9 mouse cellular contexts compared by ENCODE assay signal in the genomic region with DNA sequence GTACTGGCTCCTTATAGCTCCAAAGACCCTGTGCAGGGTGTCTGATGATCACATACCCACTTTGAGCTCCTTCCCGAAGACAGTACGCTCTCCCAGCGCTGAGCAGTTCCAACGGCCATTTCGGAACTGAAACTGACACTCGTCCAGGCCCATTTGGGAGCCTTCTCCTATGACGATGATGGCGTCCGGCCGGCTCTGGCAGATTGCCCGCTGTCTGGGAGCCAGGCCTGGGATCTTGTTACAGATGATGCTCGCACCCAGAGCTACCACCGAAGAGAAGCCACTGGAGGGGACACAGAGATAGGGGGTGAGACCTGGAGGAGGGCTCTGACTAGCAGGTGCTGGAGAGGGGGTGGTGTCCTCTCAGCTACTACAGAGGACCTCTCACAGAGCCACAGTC. TPM values are rescaled to one million over a fixed set of nuclear protein-coding genes. Genes with fewer than 3 reads are reported as not detected.
DNase-seq lines count a peak whose midpoint lies in the region; ATAC-seq lines count a peak whose summit lies in the region.
"Had no signal": no experiment of that assay in that cellular context is flagged by ENCODE, and none has a peak within 500 bp of the region (broad histone marks: within the 10 kb centered on the region; RNA-seq: fewer than 3 reads in every experiment).

No protein-coding gene starts in this region.

- H3K9me3 ChIP-seq in midbrain, embryonic 12.5 days: no peaks in the 10 kb centered on the region
- no peaks in the 10 kb centered on the region for H3K9me3 ChIP-seq in midbrain, embryonic 11.5 days (ENCODE audit: control insufficient read depth, low read length)
- H3K9me3 ChIP-seq in hindbrain, embryonic 13.5 days: no peaks in the 10 kb centered on the region
- H3K9me3 ChIP-seq: intestine, embryonic 15.5 days had no signal

- peak overlapping the region; percentile 89 for H3K4me2 ChIP-seq in midbrain, embryonic 12.5 days (replicated peaks)
- no peak overlapping the region for H3K4me2 ChIP-seq in midbrain, embryonic 11.5 days
- H3K4me2 ChIP-seq in hindbrain, embryonic 13.5 days: peak overlapping the region; percentile 99

- H3K27ac ChIP-seq in midbrain, embryonic 12.5 days (replicated peaks): no peak overlapping the region
- H3K27ac ChIP-seq in midbrain, embryonic 11.5 days (ENCODE audit: low read depth, low read length): no peak overlapping the region
- no peak overlapping the region for H3K27ac ChIP-seq in hindbrain, embryonic 13.5 days
- H3K27ac ChIP-seq: intestine, embryonic 15.5 days had no signal

- peaks cover 65% of the 10 kb centered on the region for H3K27me3 ChIP-seq in midbrain, embryonic 12.5 days
- H3K27me3 ChIP-seq in midbrain, embryonic 11.5 days (ENCODE audit: control insufficient read depth, insufficient read depth, low read length): peaks cover 45% of the 10 kb centered on the region
- H3K27me3 ChIP-seq in hindbrain, embryonic 13.5 days: peaks cover 58% of the 10 kb centered on the region

- no peak for ATAC-seq in midbrain, embryonic 12.5 days (ENCODE audit: low FRiP score, low read depth)
- no peak for ATAC-seq in midbrain, embryonic 11.5 days (ENCODE audit: low FRiP score)
- ATAC-seq in hindbrain, embryonic 13.5 days (ENCODE audit: low FRiP score): no peak
- ATAC-seq: intestine, embryonic 15.5 days had no signal

- H3K4me1 ChIP-seq in midbrain, embryonic 12.5 days: peaks cover 28% of the 10 kb centered on the region
- H3K4me1 ChIP-seq in midbrain, embryonic 11.5 days (ENCODE audit: control insufficient read depth, insufficient read depth, low read length): peaks cover 11% of the 10 kb centered on the region
- H3K4me1 ChIP-seq in hindbrain, embryonic 13.5 days (replicated peaks): peaks cover 24% of the 10 kb centered on the region

- no peak for DNase-seq in midbrain, embryonic 11.5 days (ENCODE audit: low spot score, missing footprints)
- peak; percentile 77 to 80 for DNase-seq in cerebellum, postnatal 36 days
- DNase-seq in right cerebral cortex, postnatal 14 days: peak; percentile 32
- DNase-seq in retina, postnatal 1 day: no peak
- no peak for DNase-seq in ovary, postnatal 36 days (ENCODE audit: low spot score)
- DNase-seq: adrenal gland, postnatal 14 days had no signal

- WGBS in midbrain, embryonic 12.5 days: 89% methylated on average over 13 of the region's 13 CpGs
- WGBS in midbrain, embryonic 11.5 days: 93% methylated on average over 13 of the region's 13 CpGs
- WGBS in hindbrain, embryonic 13.5 days: 81% methylated on average over 13 of the region's 13 CpGs

- no peak overlapping the region for H3K4me3 ChIP-seq in midbrain, embryonic 12.5 days
- no peak overlapping the region for H3K4me3 ChIP-seq in midbrain, embryonic 11.5 days (ENCODE audit: low read depth, low read length)
- H3K4me3 ChIP-seq in hindbrain, embryonic 13.5 days: no peak overlapping the region
- H3K4me3 ChIP-seq: intestine, embryonic 15.5 days had no signal

- no peak overlapping the region for H3K9ac ChIP-seq in midbrain, embryonic 12.5 days (replicated peaks)
- no peak overlapping the region for H3K9ac ChIP-seq in midbrain, embryonic 11.5 days (ENCODE audit: low read length)
- no peak overlapping the region for H3K9ac ChIP-seq in hindbrain, embryonic 13.5 days
- H3K9ac ChIP-seq: intestine, embryonic 15.5 days had no signal

- peaks cover 30% of the 10 kb centered on the region for H3K36me3 ChIP-seq in midbrain, embryonic 12.5 days
- no peaks in the 10 kb centered on the region; the same call in none of the 2 replicates for H3K36me3 ChIP-seq in midbrain, embryonic 11.5 days (ENCODE audit: control insufficient read depth, insufficient read depth, low read length)
- peaks cover 12% of the 10 kb centered on the region; the same call in 1 of the 2 replicates for H3K36me3 ChIP-seq in hindbrain, embryonic 13.5 days
- H3K36me3 ChIP-seq: intestine, embryonic 15.5 days had no signal

RNA-seq across cellular contexts. Expression of a gene that starts 2.5 kb away (rescaled TPM):
- polyA plus RNA-seq in midbrain, embryonic 12.5 days (2016; fragmentation: Nextera tagmentation; extraction: Ambion mirVana): 10.3 and 16.4 TPM in 2 replicates
- 11.5 and 12.4 TPM in 2 replicates for polyA plus RNA-seq in midbrain, embryonic 11.5 days (2014; fragmentation: Nextera tagmentation; extraction: Ambion mirVana)
- 10.5 and 11.5 TPM in 2 replicates for polyA plus RNA-seq in hindbrain, embryonic 13.5 days (2015; fragmentation: Nextera tagmentation; extraction: Ambion mirVana)
- polyA plus RNA-seq: intestine, embryonic 15.5 days had no signal

Comparison
In these comparisons a context has a peak if more than half of its experiments do, and no peak if none do; other contexts are left out.
1. DNase-seq: peak in cerebellum, postnatal 36 days (2 of 2) and right cerebral cortex, postnatal 14 days (single experiment); none in midbrain, embryonic 11.5 days (single experiment), retina, postnatal 1 day (single experiment) and ovary, postnatal 36 days (single experiment).